Mouse (Mus musculus): ENCODE measurements around the gene Hirip3.

- no peak for TF ChIP-seq CTCF (IDR thresholded peaks at IDR 0.05; ENCODE audit: low read depth, low read length)
- TF ChIP-seq EP300 (IDR thresholded peaks at IDR 0.05; ENCODE audit: insufficient read depth, low read depth, low read length): no peak
Observed at GRCm38 (mm10) chr7:126833294-126833693, 28.5 kb upstream of the Hirip3 start.
